Mouse (Mus musculus) monocyte, adult 5-6 weeks (primary cell): ENCODE data around the gene Ampd2. TPM values are rescaled to one million over a fixed set of nuclear protein-coding genes. Genes with fewer than 3 reads are reported as not detected.

Experiments used
- ATAC-seq: fragments of 153-309, 156-312 bp; replicated peaks from 2 replicates; pipeline ENCODE4 v1.8.0; 2017; ENCODE audit warnings: mild to moderate bottlenecking; ENCODE audit not compliant: low TSS enrichment, insufficient number of reproducible peaks, severe bottlenecking, poor library complexity, low FRiP score
- total RNA-seq: library from RNA; stranded (forward); fragments of 200-1000, 200-491, 200-594 nt; gene quantifications from 3 replicates; pipeline ENCODE4 v1.2.3, GENCODE M21; 2017

The Ampd2 gene
- total RNA-seq, 1 experiment from 2014 or later: 18.4 TPM

- no peak for ATAC-seq
These were observed 57.6 kb downstream of the Ampd2 start for GRCm38 (mm10) chr3:108028641-108029365.

- no peak for ATAC-seq
These were observed 59.9 kb downstream of the Ampd2 start for GRCm38 (mm10) chr3:108026597-108026996.

- no peak for ATAC-seq
These were observed 60.4 kb downstream of the Ampd2 start for GRCm38 (mm10) chr3:108026049-108026448.

- ATAC-seq: no peak
These were observed 61.1 kb downstream of the Ampd2 start for GRCm38 (mm10) chr3:108025318-108025717.

Other genes with a start within 250 kb of the Ampd2 start
- not detected in 3 replicates for gene Eps8l3, start 209.4 kb downstream of the Ampd2 start, total RNA-seq
- gene Gstm5, start 190.8 kb downstream of the Ampd2 start, total RNA-seq: 5.0 to 6.9 TPM in 2 of 3 replicates, not detected in the other
- not detected in 3 replicates for gene Gstm7, start 154.8 kb downstream of the Ampd2 start, total RNA-seq
- not detected in 3 replicates for gene Gstm6, start 142.9 kb downstream of the Ampd2 start, total RNA-seq
- gene Gstm3, start 117.4 kb downstream of the Ampd2 start, total RNA-seq: not detected in 3 replicates
- gene Gstm2, start 100.2 kb downstream of the Ampd2 start, total RNA-seq: not detected in 3 replicates
- gene Gstm1, start 68.7 kb downstream of the Ampd2 start, total RNA-seq: 43.8 to 75.0 TPM (median 64.1 TPM) in 3 replicates
- gene Gstm4, start 41.8 kb downstream of the Ampd2 start, total RNA-seq: 7.4 to 12.4 TPM (median 8.4 TPM) in 3 replicates
- gene Gnat2, start 6.1 kb upstream of the Ampd2 start, total RNA-seq: not detected in 3 replicates
- gene Gnai3, start 59.5 kb upstream of the Ampd2 start, total RNA-seq: 156 to 172 TPM (median 164 TPM) in 3 replicates
- not detected in 3 replicates for gene Gpr61, start 68.2 kb upstream of the Ampd2 start, total RNA-seq
- gene Amigo1, start 99.7 kb upstream of the Ampd2 start, total RNA-seq: 3.7 to 6.2 TPM (median 4.2 TPM) in 3 replicates
- 13.0 to 22.3 TPM (median 15.0 TPM) in 3 replicates for gene Cyb561d1, start 114.6 kb upstream of the Ampd2 start, total RNA-seq
- gene Atxn7l2, start 124.3 kb upstream of the Ampd2 start, total RNA-seq: 4.0 to 7.1 TPM (median 6.8 TPM) in 3 replicates
- not detected in 3 replicates for gene Sypl2, start 140.0 kb upstream of the Ampd2 start, total RNA-seq
- gene Psma5, start 170.3 kb upstream of the Ampd2 start, total RNA-seq: 137 to 139 TPM (median 138 TPM) in 3 replicates
- gene Sort1, start 197.4 kb upstream of the Ampd2 start, total RNA-seq: 31.6 to 35.5 TPM (median 32.1 TPM) in 3 replicates